Mouse (Mus musculus): Measurements from ENCODE around the gene Tet2.

GRCm38 (mm10) chr3:133523191-133523590 is 21.7 kb downstream of the Tet2 start:
- TF ChIP-seq POLR2A (IDR thresholded peaks at IDR 0.05; ENCODE audit: borderline replicate concordance, extremely low read depth, low read depth, low read length) (no peak), CTCF (IDR thresholded peaks at IDR 0.05; ENCODE audit: insufficient read depth, low read length) (no peak)

Measured in lung, adult 2 months (tissue).